Mouse (Mus musculus): ENCODE measurements around the gene Prox1.

The Prox1 gene

DNA sequence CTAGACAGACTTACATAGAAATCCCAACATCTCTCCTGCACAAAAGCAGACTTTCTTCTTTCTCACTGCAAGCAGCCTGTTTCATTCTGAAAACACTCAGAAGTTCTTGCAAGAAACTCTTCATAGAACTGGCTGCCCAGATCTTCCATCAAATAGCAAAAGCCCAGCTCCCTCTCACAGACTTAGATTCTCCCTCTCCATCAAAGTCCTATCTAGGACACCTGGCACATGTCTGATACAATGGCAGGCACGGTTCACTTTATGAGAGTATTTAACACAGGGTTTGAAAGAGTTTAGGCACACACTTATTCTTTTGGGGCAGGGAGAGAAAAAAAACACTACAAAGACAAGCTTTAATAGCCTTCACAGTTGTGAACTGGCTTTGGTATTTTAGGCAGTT is 2.9 kb downstream of the Prox1 start:
- DNase-seq (ENCODE audit: low read depth, low spot score) = no peak
- Histone ChIP-seq H3K27me3 (ENCODE audit: control insufficient read depth, insufficient read depth, low read length, poor library complexity, severe bottlenecking) (no peaks in the 10 kb centered on the region; the same call in 1 of the 2 replicates), H3K36me3 (ENCODE audit: control insufficient read depth, insufficient read depth, low read length, poor library complexity, severe bottlenecking) (no peaks in the 10 kb centered on the region)

DNA sequence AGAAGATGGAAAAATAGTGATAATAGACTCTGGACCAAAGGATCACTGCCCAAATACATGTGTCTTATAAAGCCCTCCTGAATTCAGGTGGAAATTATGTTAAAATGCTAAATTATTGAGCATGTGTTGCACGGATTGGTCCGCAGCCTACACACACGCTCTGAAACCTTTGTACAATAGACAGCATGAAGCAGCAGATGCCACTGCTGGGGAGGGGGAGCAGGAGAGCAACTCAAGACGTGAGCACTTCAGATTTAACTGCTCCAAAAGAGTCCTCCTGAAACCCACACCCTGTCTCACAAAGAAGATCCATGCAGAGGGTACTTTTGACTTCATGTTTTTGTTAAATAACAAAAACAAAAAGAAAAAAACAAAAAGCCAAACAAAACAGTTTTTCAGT is 5.0 kb downstream of the Prox1 start:
- no peaks in the 10 kb centered on the region; the same call in 1 of the 2 replicates for H3K27me3 ChIP-seq (ENCODE audit: control insufficient read depth, insufficient read depth, low read length, poor library complexity, severe bottlenecking)
- no peaks in the 10 kb centered on the region for H3K36me3 ChIP-seq (ENCODE audit: control insufficient read depth, insufficient read depth, low read length, poor library complexity, severe bottlenecking)
- DNase-seq (ENCODE audit: low read depth, low spot score) = no peak

DNA sequence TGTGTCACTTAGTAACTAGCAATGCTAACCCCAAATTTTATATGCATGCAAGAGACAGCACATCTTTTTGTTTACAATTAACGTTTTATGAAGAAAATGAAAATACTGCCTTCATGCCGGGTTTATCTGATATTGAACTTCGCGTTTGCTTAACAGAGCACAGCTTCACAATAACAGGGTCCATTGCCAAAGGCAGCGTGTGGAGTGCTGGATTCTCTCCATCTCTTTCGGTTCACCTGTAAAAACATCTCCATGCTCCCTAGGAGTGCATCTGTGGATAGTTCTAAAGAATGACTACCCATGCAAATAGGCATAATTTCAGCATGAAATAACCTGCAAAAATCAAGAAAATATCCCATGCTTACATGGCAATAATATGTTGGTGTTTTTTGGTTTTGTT is 7.0 kb downstream of the Prox1 start:
- no peaks in the 10 kb centered on the region; the same call in 1 of the 2 replicates for H3K27me3 ChIP-seq (ENCODE audit: control insufficient read depth, insufficient read depth, low read length, poor library complexity, severe bottlenecking)
- no peak for DNase-seq (ENCODE audit: low read depth, low spot score)
- no peaks in the 10 kb centered on the region for H3K36me3 ChIP-seq (ENCODE audit: control insufficient read depth, insufficient read depth, low read length, poor library complexity, severe bottlenecking)

GRCm38 (mm10) chr1:190161708-190162465 is 8.6 kb downstream of the Prox1 start:
- H3K36me3 ChIP-seq (ENCODE audit: control insufficient read depth, insufficient read depth, low read length, poor library complexity, severe bottlenecking) = no peaks in the 10 kb centered on the region
- no peaks in the 10 kb centered on the region; the same call in 1 of the 2 replicates for H3K27me3 ChIP-seq (ENCODE audit: control insufficient read depth, insufficient read depth, low read length, poor library complexity, severe bottlenecking)
- no peak for DNase-seq (ENCODE audit: low read depth, low spot score)

DNA sequence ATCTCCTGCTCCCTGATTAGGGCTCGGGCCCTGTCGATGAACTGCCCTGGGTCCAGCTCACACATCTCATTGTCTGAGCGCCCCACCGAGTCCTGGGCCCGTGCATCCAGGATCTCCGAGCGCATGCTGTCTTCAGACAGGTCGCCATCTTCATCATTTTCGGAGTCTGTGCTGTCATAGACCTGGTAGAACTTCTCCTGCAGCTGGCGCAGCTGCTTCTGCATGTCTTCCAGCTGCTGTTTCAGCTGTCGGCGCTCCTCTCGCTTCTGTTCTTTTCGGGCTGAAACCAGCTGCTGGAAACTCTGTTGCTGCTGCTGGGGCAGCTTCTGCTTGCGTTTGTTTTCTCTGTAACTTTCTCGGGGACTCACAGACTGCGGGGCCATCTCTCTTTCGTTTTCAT is 9.2 kb downstream of the Prox1 start:
- Histone ChIP-seq H3K27me3 (ENCODE audit: control insufficient read depth, insufficient read depth, low read length, poor library complexity, severe bottlenecking) (no peaks in the 10 kb centered on the region; the same call in 1 of the 2 replicates), H3K36me3 (ENCODE audit: control insufficient read depth, insufficient read depth, low read length, poor library complexity, severe bottlenecking) (no peaks in the 10 kb centered on the region)
- DNase-seq (ENCODE audit: low read depth, low spot score) = no peak

DNA sequence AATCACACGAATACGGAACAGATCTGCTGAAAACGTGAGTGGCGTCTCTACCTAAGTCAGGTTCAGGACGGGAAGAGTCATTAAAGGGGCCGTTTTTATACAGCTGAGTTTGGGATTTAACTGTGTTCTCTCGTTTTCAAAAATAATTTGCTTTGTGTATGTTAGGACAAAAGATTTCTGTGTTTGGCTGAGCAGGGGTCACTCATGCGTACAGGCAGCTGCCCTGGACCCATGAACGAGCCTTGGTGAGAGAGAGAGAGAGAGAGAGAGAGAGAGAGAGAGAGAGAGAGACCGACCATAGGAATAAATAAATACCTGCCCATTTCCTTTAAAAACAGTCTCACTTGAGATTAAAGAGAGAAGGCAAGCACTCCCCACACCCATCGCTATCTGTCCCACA is 11.1 kb downstream of the Prox1 start:
- no peak for DNase-seq (ENCODE audit: low read depth, low spot score)
- Histone ChIP-seq H3K27me3 (ENCODE audit: control insufficient read depth, insufficient read depth, low read length, poor library complexity, severe bottlenecking) (no peaks in the 10 kb centered on the region), H3K36me3 (ENCODE audit: control insufficient read depth, insufficient read depth, low read length, poor library complexity, severe bottlenecking) (no peaks in the 10 kb centered on the region)

- Histone ChIP-seq H3K27me3 (ENCODE audit: control insufficient read depth, insufficient read depth, low read length, poor library complexity, severe bottlenecking) (no peaks in the 10 kb centered on the region), H3K36me3 (ENCODE audit: control insufficient read depth, insufficient read depth, low read length, poor library complexity, severe bottlenecking) (no peaks in the 10 kb centered on the region)
- DNase-seq (ENCODE audit: low read depth, low spot score) = no peak
Measured at GRCm38 (mm10) chr1:190155751-190156150, 14.8 kb downstream of the Prox1 start.

DNA sequence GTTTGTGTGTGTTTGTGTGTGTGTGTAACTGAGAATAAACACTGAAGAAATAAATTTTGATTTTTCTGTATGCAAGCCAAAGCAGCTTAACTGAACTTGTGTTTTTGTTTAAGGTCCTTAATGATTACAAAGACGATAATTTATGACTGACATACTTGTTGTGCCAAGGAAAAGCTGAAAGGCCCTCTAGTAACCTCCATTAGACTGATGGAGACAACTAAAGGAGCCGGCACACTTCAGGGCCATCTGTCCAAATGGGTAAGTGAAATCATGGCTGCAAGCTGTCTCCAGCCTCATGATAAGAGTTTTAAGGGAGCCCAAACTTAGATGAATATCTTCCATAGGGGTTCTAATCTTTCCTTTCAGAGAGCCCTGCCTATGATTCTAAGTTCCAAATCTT is 15.5 kb downstream of the Prox1 start:
- Histone ChIP-seq H3K36me3 (ENCODE audit: control insufficient read depth, insufficient read depth, low read length, poor library complexity, severe bottlenecking) (no peaks in the 10 kb centered on the region), H3K27me3 (ENCODE audit: control insufficient read depth, insufficient read depth, low read length, poor library complexity, severe bottlenecking) (no peaks in the 10 kb centered on the region)
- no peak for DNase-seq (ENCODE audit: low read depth, low spot score)

DNA sequence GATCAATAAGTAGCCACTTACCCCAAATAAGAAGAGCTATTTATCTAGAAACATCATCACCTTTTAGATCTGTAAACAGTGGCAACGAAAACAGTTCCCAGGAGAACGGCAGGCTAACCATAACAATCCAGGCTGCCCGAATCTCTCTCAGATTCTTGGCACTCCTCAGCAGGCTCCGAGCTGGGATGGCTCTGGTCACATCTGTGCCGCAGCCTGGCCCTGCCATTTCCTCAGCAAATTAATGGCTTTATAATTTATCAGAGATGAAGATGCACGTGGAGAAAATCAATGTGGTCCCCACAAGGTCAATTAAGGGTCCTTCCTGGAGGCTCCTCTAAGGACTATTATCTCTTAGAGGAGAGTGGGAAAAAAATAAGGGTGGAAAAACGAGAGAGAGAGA is 16.2 kb downstream of the Prox1 start:
- Histone ChIP-seq H3K36me3 (ENCODE audit: control insufficient read depth, insufficient read depth, low read length, poor library complexity, severe bottlenecking) (no peaks in the 10 kb centered on the region), H3K27me3 (ENCODE audit: control insufficient read depth, insufficient read depth, low read length, poor library complexity, severe bottlenecking) (no peaks in the 10 kb centered on the region)
- DNase-seq (ENCODE audit: low read depth, low spot score) = no peak

DNA sequence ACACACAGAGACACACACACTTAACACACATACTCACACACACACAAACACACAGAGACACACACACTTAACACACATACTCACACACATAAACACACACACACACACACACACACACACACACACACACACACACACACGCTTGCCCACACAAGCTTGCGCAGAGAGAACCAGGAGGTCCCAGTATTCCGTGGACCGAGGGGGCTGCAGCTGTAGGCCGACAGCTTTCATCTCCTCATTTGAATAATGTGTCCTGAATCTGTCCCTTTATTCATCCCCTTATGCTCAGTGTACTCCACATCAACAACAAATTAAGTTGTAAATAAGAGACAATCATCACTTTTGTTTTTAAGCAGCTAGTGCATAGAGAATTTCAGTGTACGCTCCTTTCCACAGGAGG is 17.9 kb downstream of the Prox1 start:
- DNase-seq (ENCODE audit: low read depth, low spot score) = no peak
- Histone ChIP-seq H3K36me3 (ENCODE audit: control insufficient read depth, insufficient read depth, low read length, poor library complexity, severe bottlenecking) (no peaks in the 10 kb centered on the region), H3K27me3 (ENCODE audit: control insufficient read depth, insufficient read depth, low read length, poor library complexity, severe bottlenecking) (no peaks in the 10 kb centered on the region)

- H3K36me3 ChIP-seq (ENCODE audit: control insufficient read depth, insufficient read depth, low read length, poor library complexity, severe bottlenecking) = no peaks in the 10 kb centered on the region
- DNase-seq (ENCODE audit: low read depth, low spot score) = no peak
- H3K27me3 ChIP-seq (ENCODE audit: control insufficient read depth, insufficient read depth, low read length, poor library complexity, severe bottlenecking) = no peaks in the 10 kb centered on the region
Measured at GRCm38 (mm10) chr1:190149233-190149741, 21.2 kb downstream of the Prox1 start.

- Histone ChIP-seq H3K36me3 (ENCODE audit: control insufficient read depth, insufficient read depth, low read length, poor library complexity, severe bottlenecking) (no peaks in the 10 kb centered on the region), H3K27me3 (ENCODE audit: control insufficient read depth, insufficient read depth, low read length, poor library complexity, severe bottlenecking) (no peaks in the 10 kb centered on the region)
- no peak for DNase-seq (ENCODE audit: low read depth, low spot score)
Measured at GRCm38 (mm10) chr1:190148661-190149232, 21.8 kb downstream of the Prox1 start.

- no peaks in the 10 kb centered on the region for H3K36me3 ChIP-seq (ENCODE audit: control insufficient read depth, insufficient read depth, low read length, poor library complexity, severe bottlenecking)
- no peak for DNase-seq (ENCODE audit: low read depth, low spot score)
- no peaks in the 10 kb centered on the region for H3K27me3 ChIP-seq (ENCODE audit: control insufficient read depth, insufficient read depth, low read length, poor library complexity, severe bottlenecking)
Measured at GRCm38 (mm10) chr1:190147816-190148215, 22.7 kb downstream of the Prox1 start.

GRCm38 (mm10) chr1:190144416-190144815 is 26.1 kb downstream of the Prox1 start:
- no peak for DNase-seq (ENCODE audit: low read depth, low spot score)
- H3K27me3 ChIP-seq (ENCODE audit: control insufficient read depth, insufficient read depth, low read length, poor library complexity, severe bottlenecking) = no peaks in the 10 kb centered on the region
- no peaks in the 10 kb centered on the region for H3K36me3 ChIP-seq (ENCODE audit: control insufficient read depth, insufficient read depth, low read length, poor library complexity, severe bottlenecking)

- Histone ChIP-seq H3K36me3 (ENCODE audit: control insufficient read depth, insufficient read depth, low read length, poor library complexity, severe bottlenecking) (no peaks in the 10 kb centered on the region), H3K27me3 (ENCODE audit: control insufficient read depth, insufficient read depth, low read length, poor library complexity, severe bottlenecking) (no peaks in the 10 kb centered on the region)
- no peak for DNase-seq (ENCODE audit: low read depth, low spot score)
Measured at GRCm38 (mm10) chr1:190143593-190143992, 26.9 kb downstream of the Prox1 start.
